Mouse (Mus musculus) erythroblast, embryonic 14.5 days (primary cell): ENCODE results near the gene Cldn9. TPM values are rescaled to one million over a fixed set of nuclear protein-coding genes. Genes with fewer than 3 reads are reported as not detected.
A peak's percentile ranks its signal among the peaks of the same experiment; 100 is the strongest.

Source experiments
- H3K27me3 ChIP-seq: 2 replicates; pipeline ENCODE4 v1.6.1; 2012; ENCODE audit warnings: inconsistent platforms; ENCODE audit not compliant: control insufficient read depth
- H3K36me3 ChIP-seq: 2 replicates; pipeline ENCODE4 v1.6.1; 2012; ENCODE audit warnings: mild to moderate bottlenecking, inconsistent platforms; ENCODE audit not compliant: control insufficient read depth
- H3K4me1 ChIP-seq: 2 replicates; pipeline ENCODE4 v1.6.1; 2012; ENCODE audit warnings: inconsistent platforms; ENCODE audit not compliant: control insufficient read depth
- H3K4me3 ChIP-seq: replicated peaks from 2 replicates; pipeline ENCODE3; 2012; ENCODE audit warnings: moderate library complexity, mild to moderate bottlenecking, inconsistent platforms
- H3K9me3 ChIP-seq: 2 replicates; pipeline ENCODE4 v1.6.1; 2012; ENCODE audit warnings: low read length, inconsistent platforms, mixed read lengths; ENCODE audit not compliant: control insufficient read depth
- GATA1 ChIP-seq: IDR thresholded peaks from 2 replicates; pipeline ENCODE4 v1.6.1; 2012; ENCODE audit warnings: low read length, inconsistent platforms, mixed read lengths
- TAL1 ChIP-seq: IDR thresholded peaks from 3 replicates; pipeline ENCODE4 v1.6.1; 2012; ENCODE audit warnings: low read length, inconsistent platforms, mixed read lengths
- polyA plus RNA-seq: library from polyadenylated mRNA; stranded (reverse); fragments of >175 nt; gene quantifications from 2 replicates; pipeline ENCODE4 v1.2.3, GENCODE M21; 2012

Cldn9 gene
- polyA plus RNA-seq, 1 experiment: not detected

DNA sequence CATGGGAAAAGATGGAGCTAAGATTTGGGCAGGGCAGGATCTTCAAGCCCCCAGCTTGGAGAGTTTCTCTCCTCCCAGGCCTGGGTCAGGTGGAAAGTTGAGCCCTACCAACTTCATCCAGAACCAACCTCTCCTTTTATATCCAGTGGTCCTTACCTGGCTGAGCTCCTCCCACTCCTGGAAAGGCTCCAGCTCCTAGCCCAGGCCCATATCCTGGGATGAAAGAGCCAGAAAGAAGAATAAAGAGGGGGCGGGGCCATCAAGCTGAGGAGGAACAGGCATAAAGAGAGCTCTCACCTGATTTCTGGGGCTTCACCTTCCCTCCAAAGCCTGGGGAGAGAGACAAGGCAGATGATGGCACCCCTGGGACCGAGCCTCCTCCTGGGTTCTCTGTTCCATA lies 33.2 kb upstream of the Cldn9 start:
- H3K27me3 ChIP-seq: peaks cover 4% of the 10 kb centered on the region; the same call in 1 of the 2 replicates
- no peaks in the 10 kb centered on the region for H3K4me1 ChIP-seq
- TF ChIP-seq TAL1 (no peak), GATA1 (no peak)
- no peaks in the 10 kb centered on the region for H3K36me3 ChIP-seq
- H3K9me3 ChIP-seq: no peaks in the 10 kb centered on the region
- H3K4me3 ChIP-seq: no peak overlapping the region

- no peak for TF ChIP-seq TAL1
- Histone ChIP-seq H3K36me3 (no peaks in the 10 kb centered on the region), H3K4me1 (no peaks in the 10 kb centered on the region), H3K4me3 (no peak overlapping the region), H3K27me3 (peaks cover 28% of the 10 kb centered on the region), H3K9me3 (no peaks in the 10 kb centered on the region)
Observed at GRCm38 (mm10) chr17:23706212-23706611, 22.4 kb upstream of the Cldn9 start.

DNA sequence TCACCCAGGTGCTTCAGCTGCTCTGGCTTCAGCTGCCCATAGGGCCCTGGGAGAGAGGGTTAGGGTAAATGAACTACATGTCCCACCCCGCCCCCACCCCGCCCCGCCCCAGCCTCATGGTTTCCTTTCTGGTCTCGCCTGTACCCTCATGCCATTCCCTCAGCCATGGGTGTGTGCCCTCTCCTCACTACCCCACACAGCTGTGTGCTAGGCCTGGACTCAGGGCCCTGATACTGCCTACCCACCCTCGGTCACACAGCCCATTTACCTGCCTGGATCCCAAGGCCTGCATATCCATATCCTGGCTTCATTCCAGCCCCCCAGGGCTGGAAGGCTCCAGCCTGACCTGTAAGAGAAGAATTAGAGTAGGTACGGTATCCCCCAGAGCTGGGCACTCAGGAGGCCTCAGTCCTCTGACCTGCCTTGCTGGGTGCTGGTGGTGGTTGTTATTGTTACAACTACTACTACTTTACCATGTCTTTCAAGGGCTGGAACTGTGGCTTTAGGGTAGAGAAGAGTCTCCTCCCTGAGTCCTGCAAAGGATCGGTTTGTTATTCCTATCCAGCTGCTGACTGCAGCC lies 21.8 kb upstream of the Cldn9 start:
- Histone ChIP-seq H3K27me3 (peaks cover 34% of the 10 kb centered on the region), H3K9me3 (no peaks in the 10 kb centered on the region)
- no peak for TF ChIP-seq GATA1
- no peak for TF ChIP-seq TAL1

GRCm38 (mm10) chr17:23704741-23705140 lies 20.9 kb upstream of the Cldn9 start:
- H3K27me3 ChIP-seq: peaks cover 43% of the 10 kb centered on the region
- H3K9me3 ChIP-seq: peaks cover 3% of the 10 kb centered on the region; the same call in 1 of the 2 replicates
- H3K4me3 ChIP-seq: no peak overlapping the region
- no peaks in the 10 kb centered on the region for H3K36me3 ChIP-seq
- H3K4me1 ChIP-seq: peaks cover 5% of the 10 kb centered on the region
- TF ChIP-seq TAL1 (no peak), GATA1 (no peak)

More for the DNA sequence above, 21.8 kb upstream of the Cldn9 start:
- Histone ChIP-seq H3K4me3 (no peak overlapping the region), H3K4me1 (no peaks in the 10 kb centered on the region), H3K36me3 (no peaks in the 10 kb centered on the region)

DNA sequence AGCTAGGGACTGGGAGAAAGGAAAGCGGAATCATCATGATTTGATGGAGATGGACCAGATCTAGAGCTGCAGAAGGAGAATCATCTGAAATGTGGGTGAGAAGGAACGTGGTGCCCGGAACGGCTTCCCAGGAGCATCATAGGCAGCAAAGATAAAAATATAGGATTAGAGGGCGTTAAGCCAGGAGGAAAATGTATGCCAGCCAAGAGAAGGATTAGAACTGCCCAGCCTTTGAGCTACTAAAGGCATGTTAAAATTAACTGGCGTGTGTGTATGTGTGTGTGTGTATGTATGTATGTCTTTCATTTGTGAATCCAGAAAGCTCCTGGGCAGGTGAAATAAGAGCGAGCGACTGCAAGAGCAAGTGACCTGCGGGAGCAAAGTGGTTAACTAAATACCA lies 19.5 kb upstream of the Cldn9 start:
- Histone ChIP-seq H3K4me1 (peaks cover 11% of the 10 kb centered on the region), H3K27me3 (peaks cover 57% of the 10 kb centered on the region), H3K36me3 (no peaks in the 10 kb centered on the region), H3K9me3 (peaks cover 3% of the 10 kb centered on the region; the same call in 1 of the 2 replicates), H3K4me3 (no peak overlapping the region)
- TF ChIP-seq TAL1: no peak
- TF ChIP-seq GATA1: no peak

GRCm38 (mm10) chr17:23700079-23700478 lies 16.3 kb upstream of the Cldn9 start:
- Histone ChIP-seq H3K27me3 (peaks cover 71% of the 10 kb centered on the region), H3K4me3 (peak overlapping the region; percentile 63), H3K4me1 (peaks cover 11% of the 10 kb centered on the region), H3K9me3 (peaks cover 3% of the 10 kb centered on the region; the same call in 1 of the 2 replicates), H3K36me3 (no peaks in the 10 kb centered on the region)
- TF ChIP-seq TAL1: no peak

GRCm38 (mm10) chr17:23699131-23700077 lies 15.6 kb upstream of the Cldn9 start:
- peaks cover 75% of the 10 kb centered on the region for H3K27me3 ChIP-seq
- H3K4me3 ChIP-seq: peak overlapping the region; percentile 63
- peaks cover 11% of the 10 kb centered on the region for H3K4me1 ChIP-seq
- H3K36me3 ChIP-seq: no peaks in the 10 kb centered on the region
- H3K9me3 ChIP-seq: peaks cover 3% of the 10 kb centered on the region; the same call in 1 of the 2 replicates
- TF ChIP-seq TAL1: no peak
- no peak for TF ChIP-seq GATA1

GRCm38 (mm10) chr17:23695801-23696200 lies 12.0 kb upstream of the Cldn9 start:
- H3K9me3 ChIP-seq: peaks cover 3% of the 10 kb centered on the region; the same call in 1 of the 2 replicates
- no peak for TF ChIP-seq GATA1
- peaks cover 11% of the 10 kb centered on the region for H3K4me1 ChIP-seq
- no peak overlapping the region for H3K4me3 ChIP-seq
- H3K36me3 ChIP-seq: no peaks in the 10 kb centered on the region
- peaks cover 58% of the 10 kb centered on the region for H3K27me3 ChIP-seq

DNA sequence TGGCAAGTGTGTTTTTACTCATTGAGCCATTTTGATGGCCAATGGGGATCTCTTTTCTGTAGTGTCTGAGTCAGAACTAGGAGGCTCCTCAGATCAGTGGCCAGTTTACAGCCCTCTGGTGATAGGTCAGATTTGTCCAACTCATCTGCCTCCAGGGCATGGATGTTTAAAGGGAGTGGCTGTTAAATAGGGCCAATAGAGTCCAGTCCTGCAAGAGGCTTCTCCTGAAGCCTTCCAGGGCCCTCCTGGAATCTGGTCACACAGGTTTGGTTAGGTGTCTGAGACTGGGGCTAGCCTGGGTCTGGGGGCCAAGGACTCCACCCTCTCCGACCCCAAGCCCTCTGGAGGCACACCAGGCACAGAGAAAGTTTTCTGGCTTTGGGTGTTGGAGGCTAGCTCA lies 10.7 kb upstream of the Cldn9 start:
- no peaks in the 10 kb centered on the region; the same call in 1 of the 2 replicates for H3K9me3 ChIP-seq
- peaks cover 45% of the 10 kb centered on the region for H3K27me3 ChIP-seq
- peaks cover 5% of the 10 kb centered on the region for H3K4me1 ChIP-seq
- TF ChIP-seq TAL1 (no peak), GATA1 (no peak)
- H3K36me3 ChIP-seq: no peaks in the 10 kb centered on the region
- no peak overlapping the region for H3K4me3 ChIP-seq
